Mouse (Mus musculus): ENCODE results near the gene Cebpe.

Cebpe gene

GRCm38 (mm10) chr14:54712074-54712473 is at the start of gene Cebpe:
TSS of gene Cebpe (minus strand) at chr14:54712174.
- no peak for DNase-seq (ENCODE audit: low spot score)

- no peak for DNase-seq (ENCODE audit: low spot score)
Observed at GRCm38 (mm10) chr14:54756382-54756781, 44.4 kb upstream of the Cebpe start.

DNA sequence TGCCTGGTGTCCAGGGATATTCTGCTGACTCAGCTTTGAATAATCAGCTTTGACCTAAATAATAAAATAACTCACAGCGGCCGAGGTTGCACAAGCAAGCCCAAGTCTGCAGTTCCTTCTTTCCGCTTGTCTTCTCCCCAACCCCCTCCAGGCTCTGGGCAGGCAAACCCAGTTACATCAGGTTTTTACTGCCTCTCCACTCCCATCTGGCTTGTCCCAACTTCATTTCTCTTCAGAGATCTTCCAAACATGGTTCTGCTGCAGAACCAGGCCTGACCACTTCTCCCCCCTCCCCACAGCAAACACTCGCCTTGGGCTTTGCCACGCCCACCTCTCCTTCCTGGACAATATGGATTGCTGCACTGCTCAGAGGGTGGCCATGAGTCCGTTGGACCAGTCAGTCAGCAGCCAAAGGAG is 42.6 kb upstream of the Cebpe start:
- no peak for DNase-seq (ENCODE audit: low spot score)

- DNase-seq (ENCODE audit: low spot score): no peak
Observed at GRCm38 (mm10) chr14:54753986-54754601, 42.1 kb upstream of the Cebpe start.

GRCm38 (mm10) chr14:54752938-54753337 is 41.0 kb upstream of the Cebpe start:
- DNase-seq (ENCODE audit: low spot score): no peak

DNA sequence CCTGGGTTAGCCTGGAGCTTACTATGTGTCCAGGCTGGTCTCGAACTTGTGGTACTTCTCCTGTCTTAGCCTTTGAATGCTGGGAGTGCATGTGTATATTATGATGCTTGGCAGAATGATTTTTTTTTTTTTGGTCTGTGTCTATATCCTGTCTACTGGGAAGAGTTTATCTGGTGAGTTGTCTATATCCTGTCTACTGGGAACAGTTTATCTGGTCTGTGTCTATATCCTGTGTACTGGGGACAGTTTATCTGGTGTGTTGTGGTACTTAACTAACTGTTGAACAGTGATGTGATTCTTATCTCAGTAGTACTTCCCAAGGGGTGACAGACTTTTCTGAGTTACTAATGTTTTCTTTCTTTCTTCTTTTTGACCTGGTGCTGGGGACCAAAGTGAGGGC is 39.8 kb upstream of the Cebpe start:
- DNase-seq (ENCODE audit: low spot score): no peak

- DNase-seq (ENCODE audit: low spot score): no peak
Observed at GRCm38 (mm10) chr14:54749238-54749637, 37.3 kb upstream of the Cebpe start.

GRCm38 (mm10) chr14:54747942-54748917 is 36.3 kb upstream of the Cebpe start:
- no peak for DNase-seq (ENCODE audit: low spot score)

DNA sequence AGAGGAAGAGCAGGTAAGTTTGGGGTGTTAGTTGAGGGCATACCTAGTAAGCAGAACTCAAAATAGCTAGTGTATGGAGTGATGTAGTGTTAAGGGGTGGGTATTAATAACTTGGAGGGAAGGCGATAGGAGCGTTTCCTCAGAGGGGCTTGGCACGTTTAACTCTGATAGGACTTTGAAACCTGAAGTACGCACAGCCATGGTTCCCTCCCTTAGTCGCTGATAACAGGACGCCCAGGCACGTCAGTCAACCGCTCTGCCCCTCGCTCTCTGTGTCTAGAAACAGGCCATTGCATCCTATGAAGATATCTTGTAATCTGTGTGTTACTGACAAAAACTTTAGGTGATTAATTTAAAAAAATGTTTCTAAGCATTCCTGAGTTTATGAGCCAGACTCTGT is 34.1 kb upstream of the Cebpe start:
- no peak for DNase-seq (ENCODE audit: low spot score)

DNA sequence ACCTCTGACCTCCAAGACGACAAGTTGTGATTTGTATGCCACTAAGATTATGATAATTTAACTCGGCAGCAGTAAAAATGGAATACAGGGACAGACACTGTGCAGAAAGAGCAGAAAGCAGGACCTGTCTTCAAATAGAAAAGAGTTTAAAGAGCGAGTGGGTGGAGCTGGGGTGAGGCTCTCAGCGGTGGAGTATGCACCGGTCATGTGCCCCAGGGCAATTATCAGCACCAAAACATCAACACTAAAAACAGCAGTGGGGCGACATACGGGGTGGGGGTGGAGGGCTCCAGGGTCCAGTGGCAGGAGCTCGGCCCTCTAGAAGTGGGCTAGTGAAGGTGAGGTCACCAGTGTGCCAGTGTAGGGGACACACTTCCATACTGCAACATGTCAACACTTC is 32.5 kb upstream of the Cebpe start:
- no peak for DNase-seq (ENCODE audit: low spot score)

GRCm38 (mm10) chr14:54742375-54742774 is 30.4 kb upstream of the Cebpe start:
- no peak for DNase-seq (ENCODE audit: low spot score)

DNA sequence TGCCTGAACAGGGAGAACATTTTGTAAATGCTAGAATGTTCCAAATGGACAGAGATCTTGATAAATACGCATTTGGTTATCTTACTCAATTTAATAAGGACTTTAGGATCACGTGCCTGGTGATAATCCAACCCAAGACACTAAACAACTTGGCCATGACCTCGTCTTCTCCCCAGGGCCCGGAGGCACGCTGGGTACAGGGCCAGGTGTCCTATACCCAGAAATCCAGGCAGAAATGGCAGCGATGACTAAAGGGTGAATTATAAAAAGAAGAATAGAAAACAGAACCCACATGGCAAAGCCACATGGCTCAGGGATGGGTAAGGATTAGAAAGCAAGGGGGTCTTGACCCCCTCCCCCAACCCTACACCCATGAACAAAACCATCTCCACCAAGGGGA is 29.7 kb upstream of the Cebpe start:
- no peak for DNase-seq (ENCODE audit: low spot score)

GRCm38 (mm10) chr14:54737634-54738033 is 25.7 kb upstream of the Cebpe start:
- DNase-seq (ENCODE audit: low spot score): no peak

DNA sequence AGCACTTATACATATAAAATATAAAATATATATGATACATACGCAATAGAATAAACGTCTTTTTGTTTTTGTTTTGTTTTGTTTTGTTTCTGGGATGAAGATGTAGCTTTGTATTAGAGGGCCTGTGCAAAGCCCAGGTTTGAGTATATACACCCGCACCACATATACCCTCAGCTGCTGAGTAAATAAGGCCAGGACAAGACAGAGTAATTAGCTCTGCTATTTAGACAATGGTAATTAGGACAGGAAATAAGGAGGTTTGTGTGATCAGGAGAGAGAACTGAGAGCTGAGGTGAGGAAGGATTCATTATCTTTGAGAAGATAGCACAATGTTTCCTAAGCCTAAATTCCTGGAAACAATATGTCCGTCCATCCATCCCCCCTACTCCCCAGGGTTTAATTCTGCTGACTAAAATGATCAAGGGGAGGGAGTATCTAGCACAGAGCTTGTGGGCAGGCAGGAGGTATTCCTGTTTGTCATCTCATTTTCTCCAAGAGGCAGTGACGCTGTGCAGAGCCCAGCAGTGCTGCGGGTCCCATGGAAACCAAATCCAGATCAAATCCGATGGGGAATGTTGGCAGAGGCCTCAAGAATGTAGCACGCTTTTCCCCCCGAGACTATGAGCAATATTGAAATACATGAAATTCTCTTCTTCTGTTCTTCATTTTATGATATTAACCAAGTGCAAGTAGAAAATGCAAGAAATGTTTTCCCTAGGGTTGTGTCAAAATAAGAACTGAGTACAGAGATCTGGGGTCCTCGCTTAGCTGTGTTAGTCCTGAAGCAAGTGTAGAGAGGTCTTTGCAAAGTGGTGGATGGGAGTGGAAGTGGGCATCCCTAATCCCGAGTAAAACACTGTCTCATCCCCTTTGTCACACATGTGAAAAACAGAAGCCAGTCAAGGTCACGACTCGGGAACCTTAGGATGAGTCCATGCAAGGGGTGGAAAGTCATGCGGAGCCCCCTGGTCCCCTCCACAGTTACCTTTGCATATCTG is 24.9 kb upstream of the Cebpe start:
- no peak for DNase-seq (ENCODE audit: low spot score)

DNA sequence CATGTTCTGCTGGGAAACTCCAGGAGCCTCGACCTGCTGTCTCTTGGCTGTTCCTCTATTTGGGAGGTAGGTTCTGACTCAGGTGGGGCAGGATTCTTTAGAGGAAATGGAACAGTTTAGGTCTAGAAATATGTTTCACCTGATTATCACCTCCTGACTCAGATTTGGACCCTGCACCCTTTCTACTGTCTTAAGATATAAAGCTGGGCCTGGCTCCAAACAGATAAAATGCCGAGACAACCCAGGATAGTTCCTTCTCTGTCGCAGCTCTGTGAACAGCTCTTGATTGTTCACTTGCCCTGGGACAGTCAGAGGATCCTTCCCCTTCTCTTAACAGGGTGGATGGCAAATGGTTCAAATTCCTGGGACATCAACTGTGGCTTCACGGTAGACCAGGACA is 23.2 kb upstream of the Cebpe start:
- no peak for DNase-seq (ENCODE audit: low spot score)

DNA sequence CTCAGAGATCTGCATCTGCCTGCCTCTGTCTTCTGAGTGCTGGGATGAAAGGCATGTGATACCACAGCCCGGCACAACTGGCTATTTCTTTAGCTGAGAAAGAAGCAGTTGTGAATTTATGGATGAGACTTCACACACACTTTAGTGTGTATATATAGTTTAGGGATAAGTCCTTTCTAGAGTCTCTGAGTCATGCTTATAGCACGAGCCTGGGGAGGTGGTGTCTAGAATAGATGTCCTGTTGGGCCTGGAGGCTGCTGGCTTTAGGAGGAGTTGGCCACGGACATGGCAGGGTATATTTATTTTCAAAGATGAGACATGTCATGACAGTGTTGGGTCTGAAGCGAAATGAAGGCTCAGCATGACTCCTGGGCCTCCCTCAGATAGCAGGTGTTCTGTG is 22.0 kb upstream of the Cebpe start:
- no peak for DNase-seq (ENCODE audit: low spot score)

- DNase-seq (ENCODE audit: low spot score): no peak
Observed at GRCm38 (mm10) chr14:54732206-54732605, 20.2 kb upstream of the Cebpe start.

GRCm38 (mm10) chr14:54730305-54730704 is 18.3 kb upstream of the Cebpe start:
- DNase-seq (ENCODE audit: low spot score): no peak

- DNase-seq (ENCODE audit: low spot score): no peak
Observed at GRCm38 (mm10) chr14:54728823-54729653, 17.1 kb upstream of the Cebpe start.

GRCm38 (mm10) chr14:54727565-54727964 is 15.6 kb upstream of the Cebpe start:
- no peak for DNase-seq (ENCODE audit: low spot score)

DNA sequence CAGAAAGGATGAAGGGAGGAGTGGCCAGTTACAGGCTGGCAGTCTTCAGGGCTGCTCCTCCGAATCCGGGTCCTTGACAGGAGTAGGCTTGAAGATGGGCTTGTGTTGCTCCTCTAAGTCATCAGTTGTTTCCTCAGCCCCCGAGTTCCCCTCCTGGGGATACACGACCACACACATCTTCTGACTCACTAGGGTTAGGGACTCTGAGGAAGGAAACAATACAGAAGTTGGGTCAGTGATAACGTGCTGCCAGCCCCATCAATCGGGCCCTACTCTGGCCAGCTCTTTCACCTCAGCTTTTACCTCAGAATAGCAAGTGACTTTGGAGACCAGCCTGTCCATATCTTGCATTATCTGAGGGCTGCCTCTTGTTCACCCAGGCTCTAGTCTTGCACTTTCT is 12.1 kb upstream of the Cebpe start:
- no peak for DNase-seq (ENCODE audit: low spot score)
